Mouse (Mus musculus) MEL (cell line): ENCODE data around the gene Ring1. TPM values are rescaled to one million over a fixed set of nuclear protein-coding genes. Genes with fewer than 3 reads are reported as not detected.
A peak's percentile ranks its signal among the peaks of the same experiment; 100 is the strongest.

Experiments
- DNase-seq: peaks from one replicate; pipeline ENCODE4 v3.0.0; 2011; ENCODE audit warnings: low read depth, low spot score
- H3K27ac ChIP-seq: 2 replicates; pipeline ENCODE4 v1.5.1; 2012; ENCODE audit warnings: low read depth, mild to moderate bottlenecking, control low read depth, low read length, moderate library complexity; ENCODE audit not compliant: control insufficient read depth
- H3K27me3 ChIP-seq, 2 experiments: fragments of 150-350 bp in 1 of 2; sonication (generic) in 1 of 2; 2 replicates each; pipeline ENCODE4 v1.6.1; 2012; ENCODE audit warnings: low read length in 2 of 2, mild to moderate bottlenecking in 2 of 2, improper control_type of control experiment in 1 of 2, moderate library complexity in 1 of 2; ENCODE audit not compliant: insufficient read depth in 2 of 2, control insufficient read depth in 1 of 2
- H3K36me3 ChIP-seq, 2 experiments: 2 replicates each; pipeline ENCODE4 v1.6.1; 2012 to 2014; ENCODE audit warnings: low read length in 2 of 2, improper control_type of control experiment in 1 of 2, inconsistent platforms in 1 of 2, mild to moderate bottlenecking in 1 of 2; ENCODE audit not compliant: insufficient read depth in 2 of 2, control insufficient read depth in 1 of 2
- H3K4me1 ChIP-seq, 2 experiments: fragments of 150-350 bp in 1 of 2; sonication (generic) in 1 of 2; 2 replicates each; pipeline ENCODE4 v1.6.1; 2012; ENCODE audit warnings: low read length in 2 of 2, improper control_type of control experiment in 1 of 2, mild to moderate bottlenecking in 1 of 2; ENCODE audit not compliant: insufficient read depth in 2 of 2, control insufficient read depth in 1 of 2
- H3K4me3 ChIP-seq, 2 experiments: fragments of 150-350 bp in 1 of 2; sonication (generic) in 1 of 2; 2 replicates each; pipeline ENCODE4 v1.5.1; 2012; ENCODE audit warnings: low read depth in 2 of 2, low read length in 2 of 2, mild to moderate bottlenecking in 2 of 2, moderate library complexity in 2 of 2, control low read depth in 1 of 2, improper control_type of control experiment in 1 of 2; ENCODE audit not compliant: control insufficient read depth in 1 of 2, insufficient read depth in 1 of 2
- H3K79me2 ChIP-seq: 2 replicates; pipeline ENCODE4 v1.6.1; 2012; ENCODE audit warnings: mild to moderate bottlenecking, low read length, moderate library complexity; ENCODE audit not compliant: control insufficient read depth, poor library complexity, insufficient read depth
- H3K9ac ChIP-seq: 2 replicates; pipeline ENCODE4 v1.6.1; 2012; ENCODE audit warnings: low read depth, mild to moderate bottlenecking, control low read depth, low read length, moderate library complexity; ENCODE audit not compliant: control insufficient read depth, poor library complexity, severe bottlenecking
- H3K9me3 ChIP-seq: fragments of 150-350 bp; sonication (generic); replicated peaks from 2 replicates; pipeline ENCODE4 v1.6.1; 2012; ENCODE audit warnings: mild to moderate bottlenecking, low read length, improper control_type of control experiment, moderate library complexity; ENCODE audit not compliant: insufficient read depth
- MAZ ChIP-seq: IDR thresholded peaks from 2 replicates; pipeline ENCODE4 v1.6.1; 2012; ENCODE audit warnings: low read depth, mild to moderate bottlenecking, inconsistent platforms, low read length, improper control_type of control experiment
- MXI1 ChIP-seq: IDR thresholded peaks from 2 replicates; pipeline ENCODE4 v1.6.1; 2011; ENCODE audit warnings: mild to moderate bottlenecking, low read depth, low read length, improper control_type of control experiment
- MYB ChIP-seq: IDR thresholded peaks from 2 replicates; pipeline ENCODE4 v1.6.1; 2011; ENCODE audit warnings: mild to moderate bottlenecking, low read depth, low read length, improper control_type of control experiment
- SIN3A ChIP-seq: IDR thresholded peaks from 2 replicates; pipeline ENCODE4 v1.6.1; 2012; ENCODE audit warnings: low read length, improper control_type of control experiment, inconsistent platforms
- UBTF ChIP-seq: IDR thresholded peaks from 2 replicates; pipeline ENCODE4 v1.6.1; 2012; ENCODE audit warnings: low read depth, mild to moderate bottlenecking, inconsistent platforms, low read length, improper control_type of control experiment, moderate library complexity, borderline replicate concordance; ENCODE audit not compliant: insufficient read depth
- polyA plus RNA-seq, 2 experiments: library from polyadenylated mRNA; stranded (reverse) in 1 of 2; unstranded in 1 of 2; fragments of >175 nt in 1 of 2; fragments of >200 nt in 1 of 2; gene quantifications; 2 replicates each; pipeline versions ENCODE4 v1.2.1 to v1.2.4; 2012; ENCODE audit warnings: low replicate concordance in 2 of 2, low read depth in 1 of 2; ENCODE audit not compliant: insufficient read length in 2 of 2, insufficient read depth in 1 of 2, missing spikeins in 1 of 2
- total RNA-seq: library from RNA; depleted of rRNA; stranded (reverse); fragments of 300-350 nt; gene quantifications from 2 replicates; pipeline ENCODE4 v1.2.3, GENCODE M21; 2012; rRNA removed

Ring1 gene
- total and polyA plus RNA-seq, 3 experiments: 18.3 to 28.4 TPM; not detected in 1

DNA sequence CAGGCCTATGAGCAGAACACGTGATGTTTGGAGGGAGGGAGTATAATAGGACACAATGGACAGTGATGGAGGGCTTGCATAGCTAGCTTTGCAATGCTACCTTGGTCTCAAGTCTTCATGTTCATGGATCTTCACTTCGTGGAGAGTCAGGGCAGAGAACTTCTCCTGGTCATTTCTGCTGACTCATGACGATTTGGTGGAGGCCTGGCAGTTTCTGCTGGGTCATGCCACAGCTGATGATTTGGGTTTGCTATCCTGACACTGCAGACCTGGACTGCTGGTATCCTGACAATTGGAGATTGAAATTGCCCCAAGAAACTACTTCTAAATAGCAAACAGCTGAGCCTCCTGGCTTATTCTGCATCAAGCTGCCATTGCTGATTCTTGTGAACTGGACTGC lies 50.9 kb downstream of the Ring1 start:
- no peaks in the 10 kb centered on the region for H3K79me2 ChIP-seq
- H3K27ac ChIP-seq: no peak overlapping the region
- H3K9me3 ChIP-seq: no peaks in the 10 kb centered on the region
- DNase-seq: no peak
- TF ChIP-seq MYB: no peak
- no peak for TF ChIP-seq MXI1
- TF ChIP-seq MAZ: no peak
- H3K27me3 ChIP-seq: peaks cover 0 to 1% of the 10 kb centered on the region in 2 experiments; a peak in 1 of 4 replicates
- no peaks in the 10 kb centered on the region for H3K4me1 ChIP-seq
- H3K4me3 ChIP-seq: no peak overlapping the region
- no peaks in the 10 kb centered on the region for H3K36me3 ChIP-seq
- no peak overlapping the region for H3K9ac ChIP-seq

DNA sequence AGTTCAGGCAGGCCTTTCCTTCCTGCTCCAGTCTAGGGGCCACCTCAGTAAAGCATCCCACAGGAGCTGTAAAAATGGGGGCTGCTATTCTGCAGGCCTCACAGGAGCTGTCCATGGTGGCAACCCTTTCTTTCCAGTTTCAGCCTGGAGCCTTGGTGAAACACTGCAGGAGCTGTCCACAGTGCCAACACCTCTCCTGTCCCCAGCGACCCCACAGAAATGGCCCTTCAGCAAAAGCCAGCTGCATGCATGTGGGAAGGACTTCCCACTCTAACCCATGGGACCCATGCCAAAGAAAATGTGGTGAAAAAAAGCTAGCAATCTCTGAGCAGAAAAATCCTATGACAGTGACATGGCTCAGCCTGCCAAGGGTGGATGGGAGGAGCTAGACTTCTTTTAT lies 51.8 kb downstream of the Ring1 start:
- H3K79me2 ChIP-seq: no peaks in the 10 kb centered on the region
- TF ChIP-seq UBTF: no peak
- TF ChIP-seq SIN3A: peak; percentile 99
- peak; percentile 97 for TF ChIP-seq MXI1
- peaks cover 0 to 1% of the 10 kb centered on the region in 2 experiments; a peak in 1 of 4 replicates for H3K27me3 ChIP-seq
- H3K36me3 ChIP-seq: no peaks in the 10 kb centered on the region
- H3K27ac ChIP-seq: no peak overlapping the region
- no peaks in the 10 kb centered on the region for H3K9me3 ChIP-seq
- no peak overlapping the region for H3K4me3 ChIP-seq
- H3K4me1 ChIP-seq: no peaks in the 10 kb centered on the region
- no peak overlapping the region for H3K9ac ChIP-seq
- peak; percentile 85 for DNase-seq

Other genes starting within 250 kb of the Ring1 start
Only the 30 nearest of the 33 such genes appear.
- 5.0 and 5.2 TPM in 2 replicates for gene Kank3, start 214.2 kb downstream of the Ring1 start, total RNA-seq
- 1 to 10 TPM in 1 of 2 experiments, not detected in 1; 5.5 TPM for gene Kank3, start 214.2 kb downstream of the Ring1 start, polyA plus RNA-seq
- 3,378 and 3,556 TPM in 2 replicates for gene Rps28, start 200.1 kb downstream of the Ring1 start, total RNA-seq
- gene Rps28, start 200.1 kb downstream of the Ring1 start, polyA plus RNA-seq: 1,000 to 10,000 TPM in 1 of 2 experiments, 100 to 1,000 TPM in 1; 994 to 2,154 TPM
- gene Ndufa7, start 200.1 kb downstream of the Ring1 start, total RNA-seq: 359 and 370 TPM in 2 replicates
- gene Ndufa7, start 200.1 kb downstream of the Ring1 start, polyA plus RNA-seq: 100 to 1,000 TPM in 1 of 2 experiments, not detected in 1; 326 TPM
- 38.5 and 48.5 TPM in 2 replicates for gene Cd320, start 181.6 kb downstream of the Ring1 start, total RNA-seq
- gene Cd320, start 181.6 kb downstream of the Ring1 start, polyA plus RNA-seq: 10 to 100 TPM in 1 of 2 experiments, not detected in 1; 45.6 TPM
- gene Gm7029, start 150.8 kb downstream of the Ring1 start, total RNA-seq: not detected in 2 replicates
- gene Gm7029, start 150.8 kb downstream of the Ring1 start, polyA plus RNA-seq: not detected
- 17.1 and 20.6 TPM in 2 replicates for gene Kifc1, start 134.0 kb downstream of the Ring1 start, total RNA-seq
- 10 to 100 TPM in 1 of 2 experiments, not detected in 1; 53.5 TPM for gene Kifc1, start 134.0 kb downstream of the Ring1 start, polyA plus RNA-seq
- gene Platr17, start 119.5 kb downstream of the Ring1 start, total RNA-seq: not detected in 2 replicates
- not detected for gene Platr17, start 119.5 kb downstream of the Ring1 start, polyA plus RNA-seq
- gene Daxx, start 115.3 kb downstream of the Ring1 start, total RNA-seq: 39.6 and 40.6 TPM in 2 replicates
- gene Daxx, start 115.3 kb downstream of the Ring1 start, polyA plus RNA-seq: 10 to 100 TPM in 1 of 2 experiments, not detected in 1; 68.0 TPM
- gene Tapbp, start 108.8 kb downstream of the Ring1 start, total RNA-seq: 14.7 and 24.3 TPM in 2 replicates
- gene Tapbp, start 108.8 kb downstream of the Ring1 start, polyA plus RNA-seq: 10 to 100 TPM in 1 of 2 experiments, not detected in 1; 33.3 TPM
- gene Zbtb22, start 108.8 kb downstream of the Ring1 start, total RNA-seq: 18.6 and 20.2 TPM in 2 replicates
- gene Zbtb22, start 108.8 kb downstream of the Ring1 start, polyA plus RNA-seq: 10 to 100 TPM in 1 of 2 experiments, not detected in 1; 30.0 TPM
- 19.0 and 24.9 TPM in 2 replicates for gene Rgl2, start 95.1 kb downstream of the Ring1 start, total RNA-seq
- 10 to 100 TPM in 1 of 2 experiments, not detected in 1; 43.6 TPM for gene Rgl2, start 95.1 kb downstream of the Ring1 start, polyA plus RNA-seq
- 189 and 239 TPM in 2 replicates for gene Pfdn6, start 84.3 kb downstream of the Ring1 start, total RNA-seq
- 100 to 1,000 TPM in 1 of 2 experiments, not detected in 1; 222 TPM for gene Pfdn6, start 84.3 kb downstream of the Ring1 start, polyA plus RNA-seq
- gene Wdr46, start 84.0 kb downstream of the Ring1 start, total RNA-seq: 97.6 and 100 TPM in 2 replicates
- 100 to 1,000 TPM in 1 of 2 experiments, not detected in 1; 131 TPM for gene Wdr46, start 84.0 kb downstream of the Ring1 start, polyA plus RNA-seq
- 2.2 and 2.5 TPM in 2 replicates for gene B3galt4, start 73.2 kb downstream of the Ring1 start, total RNA-seq
- 1 to 10 TPM in 1 of 2 experiments, not detected in 1; 2.9 TPM for gene B3galt4, start 73.2 kb downstream of the Ring1 start, polyA plus RNA-seq
- gene Vps52, start 68.9 kb downstream of the Ring1 start, total RNA-seq: 20.6 and 23.6 TPM in 2 replicates
- 10 to 100 TPM in 1 of 2 experiments, not detected in 1; 40.7 TPM for gene Vps52, start 68.9 kb downstream of the Ring1 start, polyA plus RNA-seq
- 252 and 286 TPM in 2 replicates for gene Rps18, start 68.7 kb downstream of the Ring1 start, total RNA-seq
- 1,000 to 10,000 TPM in 1 of 2 experiments, not detected in 1; 1,183 TPM for gene Rps18, start 68.7 kb downstream of the Ring1 start, polyA plus RNA-seq
- gene H2-K1, start 24.3 kb downstream of the Ring1 start, total RNA-seq: 81.1 and 87.9 TPM in 2 replicates
- gene H2-K1, start 24.3 kb downstream of the Ring1 start, polyA plus RNA-seq: 100 to 1,000 TPM in 1 of 2 experiments, not detected in 1; 113 TPM
- 19.6 and 24.1 TPM in 2 replicates for gene H2-Ke6, start 3.4 kb upstream of the Ring1 start, total RNA-seq
- gene H2-Ke6, start 3.4 kb upstream of the Ring1 start, polyA plus RNA-seq: 10 to 100 TPM in 1 of 2 experiments, not detected in 1; 34.4 TPM
- gene Slc39a7, start 7.0 kb upstream of the Ring1 start, total RNA-seq: 125 and 152 TPM in 2 replicates
- gene Slc39a7, start 7.0 kb upstream of the Ring1 start, polyA plus RNA-seq: 100 to 1,000 TPM in 1 of 2 experiments, not detected in 1; 150 TPM
- 37.2 and 37.6 TPM in 2 replicates for gene Rxrb, start 7.1 kb upstream of the Ring1 start, total RNA-seq
- 10 to 100 TPM in 1 of 2 experiments, not detected in 1; 63.4 TPM for gene Rxrb, start 7.1 kb upstream of the Ring1 start, polyA plus RNA-seq
- 4.6 and 4.8 TPM in 2 replicates for gene Col11a2, start 14.8 kb upstream of the Ring1 start, total RNA-seq
- gene Col11a2, start 14.8 kb upstream of the Ring1 start, polyA plus RNA-seq: 10 to 100 TPM in 1 of 2 experiments, not detected in 1; 14.5 TPM
- 2.2 and 2.6 TPM in 2 replicates for gene H2-Oa, start 67.7 kb upstream of the Ring1 start, total RNA-seq
- gene H2-Oa, start 67.7 kb upstream of the Ring1 start, polyA plus RNA-seq: 1 to 10 TPM in 1 of 2 experiments, not detected in 1; 3.9 TPM
- gene H2-DMa, start 94.9 kb upstream of the Ring1 start, total RNA-seq: 26.1 and 38.3 TPM in 2 replicates
- 10 to 100 TPM in 1 of 2 experiments, not detected in 1; 38.7 TPM for gene H2-DMa, start 94.9 kb upstream of the Ring1 start, polyA plus RNA-seq
- gene Brd2, start 98.0 kb upstream of the Ring1 start, total RNA-seq: 97.2 and 99.5 TPM in 2 replicates
- gene Brd2, start 98.0 kb upstream of the Ring1 start, polyA plus RNA-seq: 100 to 1,000 TPM; 189 to 252 TPM
- gene H2-DMb2, start 118.6 kb upstream of the Ring1 start, total RNA-seq: 0.77 and 0.82 TPM in 2 replicates
- 1 to 10 TPM in 1 of 2 experiments, not detected in 1; 1.5 TPM for gene H2-DMb2, start 118.6 kb upstream of the Ring1 start, polyA plus RNA-seq
- gene H2-DMb1, start 128.4 kb upstream of the Ring1 start, total RNA-seq: not detected in 2 replicates
- under 1 TPM in 1 of 2 experiments, not detected in 1; 0.67 TPM for gene H2-DMb1, start 128.4 kb upstream of the Ring1 start, polyA plus RNA-seq
- gene Tap1, start 162.9 kb upstream of the Ring1 start, total RNA-seq: 24.6 and 30.7 TPM in 2 replicates
- gene Tap1, start 162.9 kb upstream of the Ring1 start, polyA plus RNA-seq: 10 to 100 TPM in 1 of 2 experiments, not detected in 1; 46.6 TPM
- 23.3 and 24.9 TPM in 2 replicates for gene Psmb9, start 163.1 kb upstream of the Ring1 start, total RNA-seq
- gene Psmb9, start 163.1 kb upstream of the Ring1 start, polyA plus RNA-seq: 10 to 100 TPM in 1 of 2 experiments, not detected in 1; 14.7 TPM
- 129 and 144 TPM in 2 replicates for gene Psmb8, start 173.0 kb upstream of the Ring1 start, total RNA-seq
- 100 to 1,000 TPM in 1 of 2 experiments, not detected in 1; 133 TPM for gene Psmb8, start 173.0 kb upstream of the Ring1 start, polyA plus RNA-seq
- 40.3 and 48.5 TPM in 2 replicates for gene Tap2, start 178.8 kb upstream of the Ring1 start, total RNA-seq
- 10 to 100 TPM in 1 of 2 experiments, not detected in 1; 63.0 TPM for gene Tap2, start 178.8 kb upstream of the Ring1 start, polyA plus RNA-seq